Mouse (Mus musculus): ENCODE results near the gene Gal3st2c. TPM values are rescaled to one million over a fixed set of nuclear protein-coding genes. Genes with fewer than 3 reads are reported as not detected.
"Not testable (repeated sequence)": the region's sequence is repeated elsewhere in the genome, so short reads cannot be mapped to it uniquely, and the experiment has no call there.

The Gal3st2c gene
- polyA plus RNA-seq, 2 experiments = not detected

GRCm38 (mm10) chr1:93986167-93986566 is 4.1 kb upstream of the Gal3st2c start:
- DNase-seq (ENCODE audit: low spot score) (no peak), ATAC-seq (ENCODE audit: low FRiP score, low read depth) (no peak)
- Histone ChIP-seq H3K27ac (replicated peaks; ENCODE audit: low read depth, low read length) (no peak overlapping the region), H3K27me3 (ENCODE audit: control insufficient read depth, insufficient read depth, low read length) (no peaks in the 10 kb centered on the region), H3K36me3 (ENCODE audit: control insufficient read depth, insufficient read depth, low read length) (no peaks in the 10 kb centered on the region), H3K9me3 (ENCODE audit: control insufficient read depth, low read length) (no peaks in the 10 kb centered on the region), H3K4me3 (replicated peaks; ENCODE audit: low read length) (no peak overlapping the region), H3K4me2 (replicated peaks; ENCODE audit: low read depth, low read length, severe bottlenecking) (no peak overlapping the region), H3K4me1 (ENCODE audit: control insufficient read depth, insufficient read depth, low read length) (no peaks in the 10 kb centered on the region), H3K9ac (ENCODE audit: low read depth, low read length, severe bottlenecking) (no peak overlapping the region)
- 90% methylated on average over 3 of the region's 3 CpGs for WGBS
- TF ChIP-seq POLR2A (IDR thresholded peaks at IDR 0.05; ENCODE audit: borderline replicate concordance, extremely low read depth, insufficient read depth, insufficient read length) = no peak

- 77% methylated on average over 3 of the region's 3 CpGs for WGBS
- H3K4me1 ChIP-seq (ENCODE audit: control insufficient read depth, insufficient read depth, low read length) = no peaks in the 10 kb centered on the region
- no peak overlapping the region for H3K4me3 ChIP-seq (replicated peaks; ENCODE audit: low read length)
- no peak for TF ChIP-seq POLR2A (IDR thresholded peaks at IDR 0.05; ENCODE audit: borderline replicate concordance, extremely low read depth, insufficient read depth, insufficient read length)
- no peaks in the 10 kb centered on the region for H3K9me3 ChIP-seq (ENCODE audit: control insufficient read depth, low read length)
- no peak overlapping the region for H3K4me2 ChIP-seq (replicated peaks; ENCODE audit: low read depth, low read length, severe bottlenecking)
- no peak for ATAC-seq (ENCODE audit: low FRiP score, low read depth)
- DNase-seq (ENCODE audit: low spot score) = no peak
- H3K36me3 ChIP-seq (ENCODE audit: control insufficient read depth, insufficient read depth, low read length) = no peaks in the 10 kb centered on the region
- no peaks in the 10 kb centered on the region for H3K27me3 ChIP-seq (ENCODE audit: control insufficient read depth, insufficient read depth, low read length)
- no peak overlapping the region for H3K27ac ChIP-seq (replicated peaks; ENCODE audit: low read depth, low read length)
- no peak overlapping the region for H3K9ac ChIP-seq (ENCODE audit: low read depth, low read length, severe bottlenecking)
Measured at GRCm38 (mm10) chr1:93988786-93989185, 1.5 kb upstream of the Gal3st2c start.

GRCm38 (mm10) chr1:93991068-93991467 is 759 bp downstream of the Gal3st2c start:
- not testable (repeated sequence) for H3K36me3 ChIP-seq (ENCODE audit: control insufficient read depth, insufficient read depth, low read length); H3K27ac ChIP-seq (replicated peaks; ENCODE audit: low read depth, low read length); H3K9me3 ChIP-seq (ENCODE audit: control insufficient read depth, low read length); H3K4me3 ChIP-seq (replicated peaks; ENCODE audit: low read length); H3K9ac ChIP-seq (ENCODE audit: low read depth, low read length, severe bottlenecking); H3K4me2 ChIP-seq (replicated peaks; ENCODE audit: low read depth, low read length, severe bottlenecking); ATAC-seq (ENCODE audit: low FRiP score, low read depth); H3K27me3 ChIP-seq (ENCODE audit: control insufficient read depth, insufficient read depth, low read length); H3K4me1 ChIP-seq (ENCODE audit: control insufficient read depth, insufficient read depth, low read length); DNase-seq (ENCODE audit: low spot score)
- WGBS = 69% methylated on average over 2 of the region's 2 CpGs

GRCm38 (mm10) chr1:93991491-93991890 is 1.2 kb downstream of the Gal3st2c start:
- ATAC-seq (ENCODE audit: low FRiP score, low read depth); H3K4me1 ChIP-seq (ENCODE audit: control insufficient read depth, insufficient read depth, low read length); H3K4me3 ChIP-seq (replicated peaks; ENCODE audit: low read length); H3K27ac ChIP-seq (replicated peaks; ENCODE audit: low read depth, low read length); H3K27me3 ChIP-seq (ENCODE audit: control insufficient read depth, insufficient read depth, low read length); H3K36me3 ChIP-seq (ENCODE audit: control insufficient read depth, insufficient read depth, low read length); H3K9me3 ChIP-seq (ENCODE audit: control insufficient read depth, low read length); DNase-seq (ENCODE audit: low spot score); H3K9ac ChIP-seq (ENCODE audit: low read depth, low read length, severe bottlenecking); H3K4me2 ChIP-seq (replicated peaks; ENCODE audit: low read depth, low read length, severe bottlenecking): not testable (repeated sequence)
- 77% methylated on average over 3 of the region's 3 CpGs for WGBS

- H3K27ac ChIP-seq (replicated peaks; ENCODE audit: low read depth, low read length) = no peak overlapping the region
- no peak overlapping the region for H3K4me3 ChIP-seq (replicated peaks; ENCODE audit: low read length)
- H3K36me3 ChIP-seq (ENCODE audit: control insufficient read depth, insufficient read depth, low read length) = no peaks in the 10 kb centered on the region
- DNase-seq (ENCODE audit: low spot score) (no peak), ATAC-seq (ENCODE audit: low FRiP score, low read depth) (no peak)
- no peaks in the 10 kb centered on the region for H3K9me3 ChIP-seq (ENCODE audit: control insufficient read depth, low read length)
- no peaks in the 10 kb centered on the region for H3K27me3 ChIP-seq (ENCODE audit: control insufficient read depth, insufficient read depth, low read length)
- WGBS = 73% methylated on average over 2 of the region's 2 CpGs
- H3K9ac ChIP-seq (ENCODE audit: low read depth, low read length, severe bottlenecking) = no peak overlapping the region
- no peak for TF ChIP-seq POLR2A (IDR thresholded peaks at IDR 0.05; ENCODE audit: borderline replicate concordance, extremely low read depth, insufficient read depth, insufficient read length)
- no peak overlapping the region for H3K4me2 ChIP-seq (replicated peaks; ENCODE audit: low read depth, low read length, severe bottlenecking)
- H3K4me1 ChIP-seq (ENCODE audit: control insufficient read depth, insufficient read depth, low read length) = no peaks in the 10 kb centered on the region
Measured at GRCm38 (mm10) chr1:94001023-94001422, 10.7 kb downstream of the Gal3st2c start.

- not testable (repeated sequence) for ATAC-seq (ENCODE audit: low FRiP score, low read depth); DNase-seq (ENCODE audit: low spot score); H3K27me3 ChIP-seq (ENCODE audit: control insufficient read depth, insufficient read depth, low read length); H3K36me3 ChIP-seq (ENCODE audit: control insufficient read depth, insufficient read depth, low read length); H3K9ac ChIP-seq (ENCODE audit: low read depth, low read length, severe bottlenecking); H3K27ac ChIP-seq (replicated peaks; ENCODE audit: low read depth, low read length); H3K4me1 ChIP-seq (ENCODE audit: control insufficient read depth, insufficient read depth, low read length); H3K9me3 ChIP-seq (ENCODE audit: control insufficient read depth, low read length); H3K4me3 ChIP-seq (replicated peaks; ENCODE audit: low read length); H3K4me2 ChIP-seq (replicated peaks; ENCODE audit: low read depth, low read length, severe bottlenecking)
- WGBS = 58% methylated on average over 2 of the region's 2 CpGs
Measured at GRCm38 (mm10) chr1:94005954-94006506, 15.7 kb downstream of the Gal3st2c start.

GRCm38 (mm10) chr1:94008826-94009225 is 18.5 kb downstream of the Gal3st2c start:
- not testable (repeated sequence) for H3K4me1 ChIP-seq (ENCODE audit: control insufficient read depth, insufficient read depth, low read length); H3K27me3 ChIP-seq (ENCODE audit: control insufficient read depth, insufficient read depth, low read length); ATAC-seq (ENCODE audit: low FRiP score, low read depth); H3K9ac ChIP-seq (ENCODE audit: low read depth, low read length, severe bottlenecking); H3K27ac ChIP-seq (replicated peaks; ENCODE audit: low read depth, low read length); H3K36me3 ChIP-seq (ENCODE audit: control insufficient read depth, insufficient read depth, low read length); H3K4me3 ChIP-seq (replicated peaks; ENCODE audit: low read length); H3K9me3 ChIP-seq (ENCODE audit: control insufficient read depth, low read length); H3K4me2 ChIP-seq (replicated peaks; ENCODE audit: low read depth, low read length, severe bottlenecking)
- DNase-seq (ENCODE audit: low spot score) = peak; percentile 7
- 67% methylated on average over 12 of the region's 19 CpGs for WGBS
